Mouse (Mus musculus): ENCODE measurements at regions not wholly inside any gene's neighbourhood (a gene's known extent, or its start where the extent isn't known, plus 50 kb on each side); places are given as distances from the start of the nearest gene placed in this dataset.

DNA sequence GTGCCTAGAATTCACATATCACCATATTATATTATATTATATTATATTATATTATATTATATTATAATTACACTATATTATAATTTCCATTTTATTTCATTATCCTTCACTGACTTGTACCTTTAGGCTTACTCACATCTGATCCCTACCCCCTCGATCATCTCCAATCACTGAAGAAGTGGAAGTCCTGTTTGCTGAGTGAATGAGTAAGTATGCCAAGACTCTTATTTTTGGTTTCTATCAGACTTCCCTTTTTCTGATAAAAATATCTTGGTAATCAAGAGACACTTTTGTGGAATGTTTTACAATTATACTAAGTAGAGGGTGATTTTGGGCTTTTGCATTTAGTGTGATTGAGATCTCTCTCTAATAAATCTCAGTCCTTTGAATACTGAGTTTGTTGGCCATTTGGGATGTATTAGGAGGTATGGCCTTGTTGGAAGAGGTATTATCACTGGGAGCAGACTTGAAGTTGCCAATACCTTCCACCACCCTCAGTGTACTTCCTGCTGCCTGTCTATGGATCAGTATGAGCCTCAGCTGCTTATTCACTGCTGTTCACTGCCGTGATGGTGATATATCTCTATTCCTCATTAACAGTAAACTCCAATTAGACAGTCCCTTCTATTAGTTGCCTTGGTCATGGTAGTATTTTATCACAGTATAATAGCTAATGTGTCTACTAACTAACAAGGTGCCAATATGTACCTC, 665.3 kb downstream of the Adgrl2 start:
- no peak for DNase-seq

DNA sequence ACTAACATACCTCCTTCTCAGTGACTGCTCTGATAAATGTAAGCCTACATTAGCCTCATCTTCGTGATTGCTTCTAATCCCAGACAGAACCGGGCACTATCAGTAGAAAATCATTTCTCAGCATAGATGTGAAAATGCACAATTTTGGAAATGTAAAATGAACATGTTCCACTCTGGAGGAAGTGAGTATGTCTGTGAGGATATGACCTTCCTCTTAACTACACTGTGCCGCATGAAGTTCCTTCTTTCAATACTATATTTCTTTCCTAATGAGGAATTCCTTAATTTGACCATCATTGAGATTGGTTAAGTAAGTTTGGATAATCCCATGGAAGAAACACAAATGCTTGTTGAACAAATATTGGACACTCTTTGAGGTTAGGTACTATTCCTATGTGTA, 668.5 kb downstream of the Adgrl2 start:
- DNase-seq, result no peak

DNA sequence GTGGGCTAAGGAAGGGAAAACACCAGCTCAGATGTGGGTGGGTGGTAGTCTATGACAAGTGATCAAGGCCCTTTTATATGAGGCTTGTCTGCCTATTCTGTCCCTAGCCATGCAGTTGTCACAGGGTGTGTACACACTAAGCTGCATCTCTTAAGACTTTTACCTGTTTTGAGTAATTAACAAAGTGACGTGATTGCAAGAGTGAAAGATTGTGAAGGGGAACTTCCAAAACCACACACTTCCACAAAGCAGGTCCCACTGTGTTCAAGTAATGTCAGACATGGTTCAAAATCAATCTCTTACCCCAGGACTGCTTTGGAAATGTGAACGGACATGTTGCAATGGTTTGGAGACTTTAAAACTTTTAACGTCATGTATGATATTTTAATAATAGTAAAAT, 674.2 kb downstream of the Adgrl2 start:
- no peak for DNase-seq

GRCm38 (mm10) chr3:148315286-148315685, 675.1 kb downstream of the Adgrl2 start:
- no peak for DNase-seq

GRCm38 (mm10) chr3:148295515-148295914, 694.8 kb downstream of the Adgrl2 start:
- DNase-seq, result no peak

- no peak for DNase-seq
Observed at GRCm38 (mm10) chr3:148278978-148279377, 711.4 kb downstream of the Adgrl2 start.

- DNase-seq, result no peak
Observed at GRCm38 (mm10) chr3:148272159-148272848, 718.1 kb downstream of the Adgrl2 start.

DNA sequence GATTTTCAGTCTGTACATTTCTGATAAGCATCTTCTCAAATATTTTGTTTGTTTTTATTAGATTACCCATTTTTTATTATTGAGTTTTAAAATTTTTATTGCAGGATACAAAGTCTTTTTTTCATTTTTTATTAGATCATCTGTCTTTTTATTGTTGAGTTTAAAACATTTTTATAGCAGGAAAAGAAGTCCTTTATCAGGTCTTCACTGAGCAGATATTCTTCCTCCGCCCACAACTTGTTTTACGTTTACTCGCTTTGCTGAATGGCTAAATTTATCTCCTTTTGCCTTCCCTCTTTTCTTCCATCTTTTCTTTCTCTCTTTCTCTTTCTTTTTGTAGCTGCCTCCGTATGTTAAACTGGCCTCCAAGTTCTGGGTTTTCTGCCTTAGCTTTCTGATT, 721.5 kb downstream of the Adgrl2 start:
- no peak for DNase-seq

DNA sequence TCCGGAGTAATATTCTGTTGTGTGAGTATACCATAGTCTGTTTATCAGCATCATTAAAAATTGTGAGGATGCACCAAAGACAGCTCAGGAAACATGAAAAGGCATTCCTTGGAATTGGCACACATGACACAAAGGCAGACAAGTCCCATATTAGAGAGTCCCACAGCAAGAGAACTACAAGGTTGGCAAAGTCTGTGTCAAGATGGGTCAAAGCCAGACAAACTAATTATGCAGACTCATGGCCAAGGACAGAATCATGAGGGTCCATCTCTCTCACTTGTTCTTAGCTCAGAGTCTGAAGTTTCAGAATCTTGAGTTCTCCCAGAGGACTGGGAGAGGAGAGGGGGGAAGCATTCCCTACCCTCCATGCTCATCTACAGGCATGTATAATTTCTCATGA, 731.1 kb downstream of the Adgrl2 start:
- DNase-seq, result no peak

- peak; percentile 64 for DNase-seq
Observed at GRCm38 (mm10) chr3:148248617-148249016, 741.7 kb downstream of the Adgrl2 start.

DNA sequence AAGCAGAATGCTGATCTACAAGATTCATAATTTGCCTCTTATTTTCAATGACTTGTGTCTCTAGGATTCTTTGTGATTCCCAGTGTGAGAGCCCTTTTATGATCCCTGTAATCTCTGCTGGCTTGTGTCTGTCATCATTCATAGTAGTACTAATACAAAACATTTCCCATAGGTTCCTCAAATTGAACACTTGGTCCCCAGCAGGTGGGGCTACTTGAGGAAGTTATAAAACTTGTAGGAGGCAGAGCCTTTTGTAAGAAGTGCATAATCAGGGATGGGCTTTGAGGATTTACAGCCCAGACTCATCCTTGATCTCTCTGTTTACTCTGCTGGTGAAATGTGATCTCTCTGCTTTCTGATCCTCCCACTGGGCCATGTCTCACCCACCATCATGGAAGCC, 743.6 kb downstream of the Adgrl2 start:
- no peak for DNase-seq

DNA sequence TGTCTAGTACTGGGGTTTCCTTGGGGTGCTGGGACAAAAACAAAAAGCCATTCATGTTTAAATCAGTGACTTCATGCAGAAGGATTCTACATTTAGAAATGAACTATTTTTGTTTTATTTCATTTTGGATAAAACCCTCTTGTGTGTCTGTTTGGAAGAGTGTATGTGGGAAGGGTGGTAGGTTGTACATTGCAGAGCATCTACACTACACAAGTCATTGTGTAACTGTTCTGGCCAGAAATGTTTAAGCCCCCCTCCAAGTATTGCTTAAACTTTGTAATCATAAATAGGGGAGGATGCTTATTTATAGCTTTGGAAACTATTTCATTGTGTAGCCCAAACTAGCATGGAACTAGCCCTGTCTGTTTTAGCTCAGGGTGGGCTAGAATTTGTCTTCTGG, 752.3 kb downstream of the Adgrl2 start:
- no peak for DNase-seq

DNA sequence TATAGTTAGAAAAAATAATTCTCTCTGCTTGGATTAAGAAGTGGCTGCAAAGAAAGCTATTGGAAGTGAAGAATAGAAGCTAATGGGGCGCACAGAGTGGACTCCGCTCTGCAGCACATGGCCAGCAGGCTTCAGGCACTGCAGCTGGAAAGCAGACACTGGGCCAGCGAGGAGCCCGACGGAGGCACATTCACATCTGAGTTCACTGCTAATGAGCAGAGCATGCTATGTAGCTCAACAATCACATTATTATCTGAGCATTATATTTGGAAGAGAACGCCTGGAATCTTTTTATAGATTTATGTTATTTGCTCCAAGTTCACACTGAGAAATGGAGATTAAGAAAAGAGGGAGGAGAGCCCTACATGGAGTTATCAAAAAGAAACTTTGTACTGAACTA, 752.8 kb downstream of the Adgrl2 start:
- no peak for DNase-seq

DNA sequence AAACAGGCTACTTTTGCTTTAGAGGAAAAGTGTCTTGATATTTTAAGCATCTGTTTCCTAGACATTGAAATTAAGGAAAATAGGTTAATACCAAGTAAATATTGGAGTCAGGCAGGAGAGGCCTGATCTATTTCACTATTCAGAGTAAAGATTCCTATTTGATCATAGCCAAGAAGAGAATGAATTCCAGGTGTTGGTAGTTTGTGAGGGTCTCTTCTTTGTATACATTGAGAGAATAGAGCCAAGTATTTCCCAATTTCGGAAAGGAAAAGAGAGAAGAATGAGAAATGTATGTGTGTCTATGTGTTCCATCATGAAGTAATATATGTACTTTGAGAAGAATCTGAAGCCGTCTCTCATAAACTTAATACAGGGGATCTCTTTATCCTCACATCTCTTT, 756.7 kb downstream of the Adgrl2 start:
- no peak for DNase-seq

DNA sequence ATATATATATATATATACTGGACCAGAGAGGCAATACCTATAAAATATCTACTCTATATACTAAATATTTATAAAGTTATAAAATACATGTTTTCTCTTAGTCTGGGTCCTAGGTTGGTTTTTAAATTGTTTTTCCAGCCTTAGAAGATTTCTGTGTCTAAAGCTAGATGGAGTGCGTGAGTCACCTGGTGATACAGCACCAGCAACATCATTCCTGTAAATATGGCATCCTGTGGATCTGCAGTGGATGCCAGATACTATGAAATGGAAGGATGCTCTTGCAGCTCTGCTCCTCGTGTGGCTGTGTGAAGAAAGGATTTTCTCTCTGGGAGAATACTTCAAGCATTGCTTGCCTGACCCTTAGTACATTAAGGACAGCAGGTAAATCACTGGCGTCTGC, 761.2 kb downstream of the Adgrl2 start:
- DNase-seq, result no peak

GRCm38 (mm10) chr3:148228002-148228707, 762.2 kb downstream of the Adgrl2 start:
- no peak for DNase-seq

DNA sequence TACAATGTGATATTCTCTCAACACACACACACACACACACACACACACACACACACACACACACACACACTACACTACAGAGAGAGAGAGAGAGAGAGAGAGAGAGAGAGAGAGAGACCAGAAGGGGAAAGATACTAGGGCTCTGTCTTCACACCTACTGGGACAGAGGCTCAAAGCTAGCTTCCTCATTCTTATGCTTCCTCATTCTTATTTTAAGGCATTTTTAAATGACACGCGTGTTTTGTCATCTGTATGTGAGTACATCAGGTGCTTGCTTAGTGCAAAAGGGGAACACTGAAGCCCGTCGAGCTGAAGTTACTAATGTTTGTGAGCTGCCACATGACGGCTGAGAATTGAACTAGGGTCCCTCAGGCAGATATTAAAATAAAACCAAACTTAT, 769.5 kb downstream of the Adgrl2 start:
- DNase-seq, result no peak

GRCm38 (mm10) chr3:148220024-148220590, 770.2 kb downstream of the Adgrl2 start:
- no peak for DNase-seq

- no peak for DNase-seq
Observed at GRCm38 (mm10) chr3:148202148-148202547, 788.2 kb downstream of the Adgrl2 start.

DNA sequence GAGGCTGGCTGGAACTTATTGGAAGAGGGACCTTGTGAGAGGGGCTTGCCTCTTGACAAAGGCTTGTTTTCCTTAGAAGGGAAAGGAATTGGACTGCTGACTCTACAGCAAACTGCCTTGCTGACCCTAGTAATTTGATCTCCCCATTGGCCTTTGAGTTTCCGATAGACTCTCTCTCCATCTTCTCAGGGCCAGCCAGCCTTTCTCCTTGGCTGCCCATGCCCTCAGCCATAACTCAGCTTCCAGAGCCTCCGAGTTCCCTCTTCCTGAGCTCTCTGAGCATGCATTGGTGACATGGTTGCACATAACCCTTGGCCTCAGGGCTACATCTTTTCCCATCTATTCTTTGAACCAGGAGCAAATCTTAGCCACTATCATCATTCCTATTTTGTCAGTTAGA, 803.7 kb downstream of the Adgrl2 start:
- no peak for DNase-seq

DNA sequence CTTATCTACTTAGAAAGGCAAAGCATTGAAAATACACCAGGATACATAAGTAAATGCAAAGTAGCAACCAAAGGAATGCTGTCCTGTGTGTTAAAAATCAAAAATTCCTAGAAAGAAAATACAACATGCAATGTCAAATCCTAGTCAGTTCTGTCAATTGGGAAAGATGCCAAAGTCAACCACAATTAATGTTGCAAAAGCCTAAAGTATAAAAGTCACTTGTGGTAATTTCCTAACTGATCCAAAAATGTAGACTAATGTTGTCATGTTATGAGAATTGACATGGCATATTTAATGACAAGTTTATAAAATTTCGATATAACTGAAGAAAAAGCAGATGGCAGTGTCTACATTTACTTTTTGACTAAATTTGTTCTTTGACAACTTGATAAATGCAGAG, 822.8 kb downstream of the Adgrl2 start:
- DNase-seq, result no peak

DNA sequence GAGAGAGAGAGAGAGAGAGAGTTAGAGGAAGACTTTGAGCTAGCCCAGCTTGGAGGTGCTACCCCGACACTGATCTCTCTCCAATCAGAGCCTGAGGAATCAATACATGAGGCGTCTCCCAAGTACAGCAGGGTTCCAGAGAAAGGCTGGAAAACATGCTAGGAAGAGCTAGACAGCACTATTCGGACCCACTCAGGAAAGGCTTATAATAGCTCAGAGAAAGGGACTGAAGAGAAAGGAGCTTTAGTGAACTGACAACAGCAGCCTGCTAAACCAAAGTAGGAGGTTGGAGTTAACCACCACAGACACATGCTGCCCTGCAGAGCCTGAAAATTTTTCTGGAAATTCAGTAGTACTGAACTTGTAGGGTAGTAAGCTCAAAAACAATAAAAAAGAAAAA, 831.3 kb downstream of the Adgrl2 start:
- DNase-seq, result no peak

DNA sequence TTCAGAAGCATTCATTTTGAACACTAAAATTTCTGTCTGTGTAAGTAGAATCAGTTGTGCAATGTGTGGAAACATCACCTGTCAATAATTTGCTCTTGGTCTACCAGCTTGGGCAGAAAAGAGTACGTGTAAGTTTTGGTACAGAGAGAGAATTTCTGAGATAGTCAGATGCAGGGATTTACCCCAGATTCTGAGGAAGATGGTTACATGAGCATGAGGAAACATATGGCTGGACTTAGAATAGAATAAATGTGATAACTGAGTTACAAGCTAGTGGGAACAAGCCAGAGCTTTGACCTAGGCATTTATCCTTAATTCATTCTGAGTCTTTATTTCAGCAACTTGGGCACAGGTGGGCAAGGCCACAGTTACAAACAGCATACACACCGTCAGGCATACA, 831.8 kb downstream of the Adgrl2 start:
- DNase-seq, result no peak
